Comparison of ENCODE assay signal across 8 mouse cellular contexts in the genomic region with DNA sequence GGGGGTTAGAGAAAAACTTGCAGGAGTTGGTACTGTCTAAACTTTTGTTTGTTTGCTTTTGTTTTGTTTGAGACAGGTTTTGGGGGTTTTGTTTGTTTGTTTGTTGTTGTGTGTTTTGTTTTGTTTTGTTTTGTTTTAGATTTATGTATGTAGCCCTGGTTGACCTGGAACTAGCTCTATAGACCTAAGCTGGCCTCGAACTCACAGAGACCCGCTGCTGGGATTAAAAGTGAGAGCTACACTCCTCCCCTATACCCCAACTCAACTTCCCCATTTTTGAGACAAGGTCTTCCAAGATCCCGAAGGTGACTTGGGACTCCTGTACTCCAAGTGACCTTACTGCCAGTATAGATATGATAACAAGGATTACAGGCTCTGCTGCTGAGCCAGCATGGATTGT. TPM values are rescaled to one million over a fixed set of nuclear protein-coding genes. Genes with fewer than 3 reads are reported as not detected.
DNase-seq lines count a peak whose midpoint lies in the region; ATAC-seq and TF ChIP-seq lines count a peak whose summit lies in the region.

No protein-coding gene starts in this region.

- H3K27me3 ChIP-seq in embryonic facial prominence, embryonic 14.5 days (replicated peaks; ENCODE audit: control insufficient read depth, insufficient read depth, low read length) = no peaks in the 10 kb centered on the region
- no peaks in the 10 kb centered on the region for H3K27me3 ChIP-seq in intestine, postnatal 0 days (replicated peaks; ENCODE audit: control insufficient read depth, insufficient read depth, low read length)
- no peaks in the 10 kb centered on the region; the same call in none of the 2 replicates for H3K27me3 ChIP-seq in neural tube, embryonic 13.5 days

- H3K4me3 ChIP-seq in lung, adult 2 months (replicated peaks; ENCODE audit: extremely low read depth, low read depth, low read length) = peak overlapping the region; percentile 90
- H3K4me3 ChIP-seq in embryonic facial prominence, embryonic 14.5 days (ENCODE audit: low read depth, low read length) = peak overlapping the region; percentile 56
- peak overlapping the region; percentile 85 for H3K4me3 ChIP-seq in intestine, postnatal 0 days (ENCODE audit: low read depth, low read length)
- H3K4me3 ChIP-seq in neural tube, embryonic 13.5 days = peak overlapping the region; percentile 70

- WGBS in lung, adult 2 months = 25% methylated on average over 3 of the region's 3 CpGs
- 33% methylated on average over 3 of the region's 3 CpGs for WGBS in embryonic facial prominence, embryonic 14.5 days
- WGBS in intestine, postnatal 0 days = 24% methylated on average over 3 of the region's 3 CpGs
- WGBS in neural tube, embryonic 13.5 days = 31% methylated on average over 3 of the region's 3 CpGs

- no peak; the same call in 1 of the 2 replicates for ATAC-seq in embryonic facial prominence, embryonic 14.5 days (ENCODE audit: low read depth)
- ATAC-seq in intestine, postnatal 0 days = peak; percentile 21; the same call in 1 of the 2 replicates
- peak; percentile 29; the same call in 1 of the 2 replicates for ATAC-seq in neural tube, embryonic 13.5 days (ENCODE audit: low read depth)

- H3K9me3 ChIP-seq in embryonic facial prominence, embryonic 14.5 days (ENCODE audit: control insufficient read depth, low read length) = no peaks in the 10 kb centered on the region
- no peaks in the 10 kb centered on the region for H3K9me3 ChIP-seq in intestine, postnatal 0 days (ENCODE audit: control insufficient read depth)
- no peaks in the 10 kb centered on the region for H3K9me3 ChIP-seq in neural tube, embryonic 13.5 days

- H3K27ac ChIP-seq in embryonic facial prominence, embryonic 14.5 days (replicated peaks; ENCODE audit: low read depth, low read length) = no peak overlapping the region; the same call in 1 of the 2 replicates
- no peak overlapping the region for H3K27ac ChIP-seq in intestine, postnatal 0 days (ENCODE audit: low read depth, low read length)
- no peak overlapping the region for H3K27ac ChIP-seq in neural tube, embryonic 13.5 days (replicated peaks)

- peak overlapping the region; percentile 69; the same call in 1 of the 2 replicates for H3K9ac ChIP-seq in embryonic facial prominence, embryonic 14.5 days (ENCODE audit: low read depth, low read length)
- peak overlapping the region; percentile 69 for H3K9ac ChIP-seq in intestine, postnatal 0 days (ENCODE audit: low read depth, low read length)
- no peak overlapping the region for H3K9ac ChIP-seq in neural tube, embryonic 13.5 days

- H3K36me3 ChIP-seq in embryonic facial prominence, embryonic 14.5 days (ENCODE audit: control insufficient read depth, insufficient read depth, low read length) = no peaks in the 10 kb centered on the region
- no peaks in the 10 kb centered on the region for H3K36me3 ChIP-seq in intestine, postnatal 0 days (ENCODE audit: control insufficient read depth, insufficient read depth)
- 0 out of 2 replicates have a peak, but pooled peaks cover 3% of the 10 kb centered on the region for H3K36me3 ChIP-seq in neural tube, embryonic 13.5 days

- H3K4me2 ChIP-seq in embryonic facial prominence, embryonic 14.5 days (ENCODE audit: low read depth, low read length) = peak overlapping the region; percentile 62
- peak overlapping the region; percentile 74 for H3K4me2 ChIP-seq in intestine, postnatal 0 days (replicated peaks; ENCODE audit: low read depth)
- H3K4me2 ChIP-seq in neural tube, embryonic 13.5 days = peak overlapping the region; percentile 78

- TF ChIP-seq CTCF in lung, adult 2 months (IDR thresholded peaks at IDR 0.05; ENCODE audit: insufficient read depth, low read length) = no peak
- no peak for TF ChIP-seq CTCF in intestine, postnatal 0 days (IDR thresholded peaks at IDR 0.05; ENCODE audit: low read depth)

- no peak for DNase-seq in lung, adult 2 months
- no peak for DNase-seq in lung, postnatal 4 days
- no peak for DNase-seq in embryonic facial prominence, embryonic 14.5 days (ENCODE audit: low spot score)
- no peak for DNase-seq in retina, embryonic 14.5 days (ENCODE audit: low spot score)
- DNase-seq in embryo, embryonic 10.5 days (ENCODE audit: low spot score) = no peak
- DNase-seq in spleen, postnatal 10 days (ENCODE audit: low spot score in 2 of 2) = no peak

- no peaks in the 10 kb centered on the region for H3K4me1 ChIP-seq in lung, adult 2 months (ENCODE audit: control insufficient read depth, insufficient read depth, low read length)
- peaks cover 8% of the 10 kb centered on the region for H3K4me1 ChIP-seq in embryonic facial prominence, embryonic 14.5 days (ENCODE audit: control insufficient read depth, insufficient read depth, low read length)
- H3K4me1 ChIP-seq in intestine, postnatal 0 days (replicated peaks; ENCODE audit: control insufficient read depth, insufficient read depth, low read length) = peaks cover 3% of the 10 kb centered on the region
- H3K4me1 ChIP-seq in neural tube, embryonic 13.5 days (replicated peaks) = peaks cover 9% of the 10 kb centered on the region

- no peak for TF ChIP-seq POLR2A in lung, adult 2 months (IDR thresholded peaks at IDR 0.05; ENCODE audit: borderline replicate concordance, extremely low read depth, low read depth, low read length)

RNA-seq across cellular contexts. Expression of gene Mrpl35, which starts 2.8 kb away (rescaled TPM):
- polyA plus RNA-seq in lung, adult 2 months (2012; rRNA removed) = 3.5 and 6.2 TPM in 2 replicates
- 61.9 and 63.6 TPM in 2 replicates for polyA plus RNA-seq in embryonic facial prominence, embryonic 14.5 days (2014; fragmentation: Nextera tagmentation; extraction: Ambion mirVana)
- 61.4 and 62.1 TPM in 2 replicates for polyA plus RNA-seq in intestine, postnatal 0 days (2015; fragmentation: Nextera tagmentation; extraction: Ambion mirVana)
- polyA plus RNA-seq in neural tube, embryonic 13.5 days (2015; fragmentation: Nextera tagmentation; extraction: Ambion mirVana) = 44.9 and 47.9 TPM in 2 replicates

RNA-seq across cellular contexts. Expression of gene Immt, which starts 7.2 kb away (rescaled TPM):
- 26.4 and 33.5 TPM in 2 replicates for polyA plus RNA-seq in lung, adult 2 months (2012; rRNA removed)
- polyA plus RNA-seq in embryonic facial prominence, embryonic 14.5 days (2014; fragmentation: Nextera tagmentation; extraction: Ambion mirVana) = 160 and 176 TPM in 2 replicates
- 171 and 180 TPM in 2 replicates for polyA plus RNA-seq in intestine, postnatal 0 days (2015; fragmentation: Nextera tagmentation; extraction: Ambion mirVana)
- 153 and 160 TPM in 2 replicates for polyA plus RNA-seq in neural tube, embryonic 13.5 days (2015; fragmentation: Nextera tagmentation; extraction: Ambion mirVana)
